Mouse (Mus musculus) C2C12 (cell line): ENCODE measurements around the gene Pik3r3.

Experiments
- CEBPB ChIP-seq: IDR thresholded peaks from one replicate; pipeline ENCODE4 v1.6.1; 2011; ENCODE audit warnings: low read depth, mild to moderate bottlenecking, control low read depth, moderate library complexity
- CTCF ChIP-seq: IDR thresholded peaks from one replicate; pipeline ENCODE4 v1.5.1; 2011; ENCODE audit not compliant: control insufficient read depth, insufficient read depth, insufficient read length
- MAX ChIP-seq: IDR thresholded peaks from one replicate; pipeline ENCODE4 v1.6.1; 2011; ENCODE audit warnings: mild to moderate bottlenecking, control low read depth
- USF1 ChIP-seq: IDR thresholded peaks from one replicate; pipeline ENCODE4 v1.6.1; 2011; ENCODE audit warnings: low read depth, mild to moderate bottlenecking, control low read depth, moderate library complexity

DNA sequence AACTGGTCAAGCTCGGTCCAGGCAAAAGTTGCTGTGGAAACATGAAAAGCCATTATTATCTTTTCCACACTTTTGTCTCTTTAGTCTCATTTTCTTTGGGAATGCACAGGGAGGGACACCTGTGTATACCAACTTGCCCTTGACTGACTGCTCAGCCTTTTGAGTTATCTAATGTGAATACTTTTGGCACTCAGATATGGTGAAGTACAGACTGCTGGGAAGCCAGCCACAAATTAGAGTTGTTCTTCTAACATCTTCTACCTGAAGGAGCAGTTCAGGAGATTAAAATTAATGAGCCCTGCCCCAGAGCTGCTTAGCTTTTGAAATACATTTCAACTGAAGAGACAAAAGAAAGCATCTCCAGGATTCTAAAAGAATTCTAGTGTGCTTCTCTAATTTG, 2.4 kb upstream of the Pik3r3 start:
- no peak for TF ChIP-seq CTCF
- TF ChIP-seq CEBPB = no peak
- TF ChIP-seq USF1 = no peak
- no peak for TF ChIP-seq MAX
